Mouse (Mus musculus): Measurements from ENCODE around the gene Nckap5. TPM values are rescaled to one million over a fixed set of nuclear protein-coding genes. Genes with fewer than 3 reads are reported as not detected.

Gene Nckap5
- polyA plus RNA-seq, 1 experiment from 2014 or later = 28.3 TPM

GRCm38 (mm10) chr1:125910871-125911265, 919.7 kb downstream of the Nckap5 start:
- Histone ChIP-seq H3K27me3 (peaks cover 53% of the 10 kb centered on the region), H3K36me3 (replicated peaks) (no peaks in the 10 kb centered on the region), H3K9me3 (no peaks in the 10 kb centered on the region), H3K9ac (peak overlapping the region; percentile 59), H3K4me1 (peaks cover 27% of the 10 kb centered on the region), H3K27ac (no peak overlapping the region), H3K4me2 (peak overlapping the region; percentile 98), H3K4me3 (replicated peaks) (peak overlapping the region; percentile 50)
- 2% methylated on average over 9 of the region's 9 CpGs for WGBS
- peak; percentile 37 for ATAC-seq (ENCODE audit: low FRiP score)

DNA sequence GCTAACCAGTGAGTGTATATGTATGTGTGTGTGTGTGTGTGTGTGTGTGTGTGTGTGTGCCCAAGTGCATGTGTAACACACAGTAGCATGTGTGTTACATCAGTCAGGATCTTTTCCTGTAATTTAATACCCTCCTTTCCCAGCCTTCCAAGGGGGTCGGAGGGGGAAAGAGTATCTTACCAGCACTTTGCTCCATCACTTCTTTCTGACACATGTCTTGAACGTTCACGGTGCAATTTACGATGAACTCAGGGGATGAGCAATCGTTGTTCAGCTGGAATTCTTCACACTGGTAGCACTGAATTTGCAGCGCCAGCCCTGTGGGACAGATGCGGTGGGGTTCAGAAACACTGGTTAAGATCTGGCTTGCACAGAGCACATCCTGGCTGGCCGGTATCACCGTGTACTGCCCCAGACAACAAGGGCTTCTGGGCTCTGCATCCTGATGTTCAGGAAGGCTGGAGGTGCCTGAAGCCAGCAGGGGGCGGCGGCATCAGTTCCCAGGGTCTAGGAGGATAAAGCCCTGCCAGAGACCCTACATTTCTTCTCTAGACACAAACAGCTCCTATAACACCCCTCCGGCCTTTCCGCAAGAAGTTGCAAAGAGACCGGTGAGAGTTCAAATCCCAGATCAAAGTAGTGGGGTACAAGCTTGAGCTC, 920.3 kb downstream of the Nckap5 start:
- Histone ChIP-seq H3K4me3 (replicated peaks) (peak overlapping the region; percentile 50), H3K4me1 (peaks cover 27% of the 10 kb centered on the region), H3K27ac (no peak overlapping the region), H3K9ac (no peak overlapping the region), H3K27me3 (peaks cover 53% of the 10 kb centered on the region), H3K9me3 (no peaks in the 10 kb centered on the region), H3K4me2 (peak overlapping the region; percentile 98), H3K36me3 (replicated peaks) (no peaks in the 10 kb centered on the region)
- peak; percentile 27 for ATAC-seq (ENCODE audit: low FRiP score)
- 16% methylated on average over 14 of the region's 14 CpGs for WGBS

- H3K4me2 ChIP-seq = no peak overlapping the region
- peak; percentile 46; the same call in 1 of the 2 replicates for ATAC-seq (ENCODE audit: low FRiP score)
- H3K4me1 ChIP-seq = peaks cover 12% of the 10 kb centered on the region; the same call in 1 of the 2 replicates
- H3K27me3 ChIP-seq = peaks cover 5% of the 10 kb centered on the region; the same call in 1 of the 2 replicates
- H3K27ac ChIP-seq = peak overlapping the region; percentile 63
- H3K36me3 ChIP-seq (replicated peaks) = no peaks in the 10 kb centered on the region
- H3K9ac ChIP-seq = no peak overlapping the region
- H3K9me3 ChIP-seq = no peaks in the 10 kb centered on the region
- 25% methylated on average over 9 of the region's 9 CpGs for WGBS
- H3K4me3 ChIP-seq (replicated peaks) = no peak overlapping the region
Observed at GRCm38 (mm10) chr1:125893158-125893557, 937.4 kb downstream of the Nckap5 start.

- WGBS = 18% methylated on average over 7 of the region's 7 CpGs
- H3K4me3 ChIP-seq (replicated peaks) = no peak overlapping the region
- peak; percentile 46; the same call in 1 of the 2 replicates for ATAC-seq (ENCODE audit: low FRiP score)
- H3K27ac ChIP-seq = peak overlapping the region; percentile 14
- no peaks in the 10 kb centered on the region for H3K36me3 ChIP-seq (replicated peaks)
- H3K9me3 ChIP-seq = no peaks in the 10 kb centered on the region
- no peak overlapping the region for H3K9ac ChIP-seq
- H3K27me3 ChIP-seq = no peaks in the 10 kb centered on the region
- H3K4me1 ChIP-seq = peaks cover 15% of the 10 kb centered on the region
- H3K4me2 ChIP-seq = peak overlapping the region; percentile 11; the same call in 1 of the 2 replicates
Observed at GRCm38 (mm10) chr1:125870056-125870455, 960.5 kb downstream of the Nckap5 start.

Measured in forebrain, embryonic 12.5 days (tissue).